Mouse (Mus musculus): Measurements from ENCODE around the gene Nceh1. TPM values are rescaled to one million over a fixed set of nuclear protein-coding genes. Genes with fewer than 3 reads are reported as not detected.
"Not testable (repeated sequence)": the region's sequence is repeated elsewhere in the genome, so short reads cannot be mapped to it uniquely, and the experiment has no call there.

Gene Nceh1
- polyA plus RNA-seq, 1 experiment from 2014 or later = 14.0 TPM

DNA sequence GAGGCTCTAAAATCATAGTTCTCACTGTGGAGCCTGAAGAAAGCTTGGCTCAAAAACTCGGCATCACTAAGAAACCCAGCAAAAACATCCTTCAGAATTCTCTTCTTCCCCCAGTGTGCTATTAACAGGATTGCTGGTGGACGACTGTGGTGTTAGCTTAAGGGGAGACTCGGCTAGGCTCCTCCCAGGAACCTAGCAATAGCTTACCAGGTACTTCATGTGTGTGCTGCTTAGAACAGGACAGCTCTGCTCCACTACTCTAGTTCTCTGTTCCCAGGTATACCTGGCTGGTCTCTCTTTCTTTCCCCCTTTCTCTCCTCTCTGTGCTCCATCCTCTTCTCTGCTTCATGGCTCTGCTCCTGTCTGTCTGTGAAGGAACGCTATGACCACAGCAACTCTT lies 85.1 kb downstream of the Nceh1 start:
- WGBS = 48% methylated on average over 4 of the region's 4 CpGs

DNA sequence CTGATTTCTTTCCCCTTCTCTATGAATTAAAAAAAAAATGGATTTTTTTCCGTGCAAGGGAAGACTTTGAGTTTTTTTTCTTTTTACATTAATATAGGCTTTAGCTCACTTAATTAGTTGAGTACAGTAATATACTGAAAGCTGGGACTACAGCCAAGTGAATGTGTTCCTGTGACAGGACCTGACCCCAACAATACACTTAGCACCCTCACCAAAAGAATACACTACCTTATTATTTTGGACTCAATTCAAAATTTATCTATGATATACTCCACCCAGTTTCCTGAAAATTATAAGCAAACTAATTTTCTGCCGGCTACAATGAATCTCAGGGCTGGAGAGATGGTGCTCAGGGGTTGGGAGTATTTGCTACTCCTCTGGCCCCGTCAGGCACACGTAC lies 86.4 kb downstream of the Nceh1 start:
- Histone ChIP-seq H3K27ac (replicated peaks) (0 out of 2 replicates have a peak overlapping the region, but pooled peaks have one; percentile 32), H3K9ac (no peak overlapping the region), H3K4me2 (no peak overlapping the region), H3K27me3 (replicated peaks) (no peaks in the 10 kb centered on the region), H3K36me3 (no peaks in the 10 kb centered on the region), H3K9me3 (no peaks in the 10 kb centered on the region), H3K4me3 (no peak overlapping the region), H3K4me1 (peaks cover 6% of the 10 kb centered on the region; the same call in 1 of the 2 replicates)
- 58% methylated on average over 4 of the region's 4 CpGs for WGBS
- ATAC-seq (ENCODE audit: extremely low read depth, insufficient number of reproducible peaks, low FRiP score, low TSS enrichment) = no peak

More for the DNA sequence above, 85.1 kb downstream of the Nceh1 start:
- Histone ChIP-seq H3K4me2 (no peak overlapping the region), H3K27me3 (replicated peaks) (no peaks in the 10 kb centered on the region), H3K9ac (no peak overlapping the region), H3K4me3 (no peak overlapping the region), H3K27ac (replicated peaks) (no peak overlapping the region), H3K36me3 (no peaks in the 10 kb centered on the region), H3K9me3 (no peaks in the 10 kb centered on the region), H3K4me1 (peaks cover 6% of the 10 kb centered on the region; the same call in 1 of the 2 replicates)
- ATAC-seq (ENCODE audit: extremely low read depth, insufficient number of reproducible peaks, low FRiP score, low TSS enrichment) = no peak

DNA sequence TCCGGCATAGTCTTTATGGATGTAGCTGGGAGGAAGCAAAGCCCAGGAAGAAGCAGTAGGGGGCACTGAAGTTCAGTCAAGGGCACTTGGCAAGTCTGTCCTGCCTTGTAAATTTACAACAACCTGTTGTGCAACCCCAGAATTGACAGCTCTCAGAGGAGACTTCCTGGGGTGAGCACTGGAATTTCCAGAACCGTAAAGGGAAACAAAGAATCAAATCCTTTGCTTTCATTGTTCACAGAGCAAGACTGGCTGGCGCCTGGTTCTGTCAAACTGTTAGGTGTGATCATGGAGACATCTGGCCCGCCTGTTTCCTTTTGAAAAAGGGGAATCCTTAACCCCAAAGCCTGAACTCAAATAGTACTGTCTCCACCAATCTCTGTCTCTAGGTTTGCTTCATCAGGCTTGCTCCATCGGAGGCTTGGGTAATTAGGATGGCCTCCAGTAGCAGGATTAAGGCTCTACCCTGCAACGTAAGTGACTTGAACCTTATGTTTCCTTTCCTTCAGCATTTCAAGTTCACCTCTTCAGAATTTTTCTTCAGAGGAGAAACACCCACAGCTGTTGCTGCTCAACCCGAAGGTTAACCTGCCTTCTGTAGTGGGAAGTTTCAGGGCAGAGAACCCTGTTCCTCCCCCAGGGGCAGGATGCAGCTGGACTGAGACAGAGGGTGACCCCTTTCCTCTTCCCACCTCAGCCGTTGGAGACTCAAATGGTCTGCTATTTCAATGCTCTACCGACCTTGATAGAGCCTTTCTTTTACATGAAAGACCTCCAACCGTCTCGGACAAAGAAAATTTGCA lies 87.6 kb downstream of the Nceh1 start:
- WGBS = 35% methylated on average over 11 of the region's 11 CpGs
- peak overlapping the region; percentile 60 for H3K27ac ChIP-seq (replicated peaks)
- no peaks in the 10 kb centered on the region for H3K9me3 ChIP-seq
- H3K9ac ChIP-seq = 0 out of 2 replicates have a peak overlapping the region, but pooled peaks have one; percentile 19
- peaks cover 6% of the 10 kb centered on the region; the same call in 1 of the 2 replicates for H3K4me1 ChIP-seq
- H3K36me3 ChIP-seq = no peaks in the 10 kb centered on the region
- no peak overlapping the region for H3K4me3 ChIP-seq
- no peaks in the 10 kb centered on the region for H3K27me3 ChIP-seq (replicated peaks)
- H3K4me2 ChIP-seq = no peak overlapping the region
- ATAC-seq (ENCODE audit: extremely low read depth, insufficient number of reproducible peaks, low FRiP score, low TSS enrichment) = no peak

DNA sequence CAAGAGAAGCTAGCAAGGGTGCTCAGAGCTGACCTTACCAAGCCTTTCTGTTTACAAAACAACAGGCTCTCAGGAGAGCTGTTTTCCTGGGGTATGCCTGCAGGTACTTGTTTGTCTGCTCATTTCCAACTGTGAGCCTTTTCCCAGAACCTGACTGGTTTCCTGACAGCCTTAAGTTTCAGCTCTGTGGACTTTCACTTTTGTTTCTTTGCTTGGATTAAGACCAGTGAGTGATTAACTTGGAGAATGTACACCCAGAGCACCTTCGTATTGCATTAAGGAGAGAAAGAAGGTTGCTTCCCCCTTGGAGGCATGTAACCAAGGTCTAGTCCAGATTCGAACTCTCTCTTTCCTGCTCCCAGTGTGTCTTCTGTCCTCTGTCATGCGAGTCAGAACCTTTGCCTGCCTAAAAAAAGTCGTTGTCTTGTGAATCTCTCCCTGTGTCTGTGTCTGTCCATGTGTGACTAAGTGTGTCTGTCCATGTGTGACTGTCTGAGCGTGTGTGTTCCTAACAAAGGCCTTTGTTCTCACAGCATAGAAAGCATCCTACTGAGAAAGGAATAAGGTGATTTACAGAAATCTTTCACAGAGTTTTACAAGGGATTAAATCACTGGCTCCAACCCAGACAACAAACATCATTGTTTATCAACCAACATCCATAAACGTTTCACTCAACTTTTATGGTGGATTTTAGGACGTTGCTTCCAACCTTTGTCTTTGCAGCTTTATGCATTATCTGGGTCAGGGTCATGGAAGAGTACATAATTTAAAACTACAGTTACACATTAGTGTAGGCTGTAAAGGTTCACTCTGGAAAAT lies 90.4 kb downstream of the Nceh1 start:
- no peaks in the 10 kb centered on the region for H3K27me3 ChIP-seq (replicated peaks)
- 52% methylated on average over 7 of the region's 7 CpGs for WGBS

DNA sequence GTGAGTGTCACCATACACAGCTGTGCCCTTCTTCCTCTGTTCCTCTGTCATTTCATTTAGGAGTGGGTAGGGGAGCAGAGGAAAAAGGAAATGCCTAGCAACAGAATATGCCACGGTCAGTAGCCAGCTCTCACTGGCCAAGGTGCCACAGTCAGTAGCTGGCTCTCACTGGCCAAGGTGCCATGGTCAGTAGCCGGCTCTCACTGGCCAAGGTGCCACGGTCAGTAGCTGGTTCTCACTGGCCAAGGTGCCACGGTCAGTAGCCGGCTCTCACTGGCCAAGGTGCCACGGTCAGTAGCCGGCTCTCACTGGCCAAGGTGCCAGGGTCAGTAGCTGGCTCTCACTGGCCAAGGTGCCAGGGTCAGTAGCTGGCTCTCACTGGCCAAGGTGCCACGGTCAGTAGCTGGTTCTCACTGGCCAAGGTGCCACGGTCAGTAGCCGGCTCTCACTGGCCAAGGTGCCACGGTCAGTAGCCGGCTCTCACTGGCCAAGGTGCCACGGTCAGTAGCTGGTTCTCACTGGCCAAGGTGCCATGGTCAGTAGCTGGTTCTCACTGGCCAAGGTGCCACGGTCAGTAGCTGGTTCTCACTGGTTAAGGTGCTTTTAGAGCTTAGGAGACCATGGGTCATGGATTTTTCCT lies 96.6 kb downstream of the Nceh1 start:
- 91% methylated on average over 14 of the region's 14 CpGs for WGBS
- peaks cover 27% of the 10 kb centered on the region for H3K4me1 ChIP-seq
- not testable (repeated sequence) for H3K27ac ChIP-seq (replicated peaks); H3K4me2 ChIP-seq; ATAC-seq (ENCODE audit: extremely low read depth, insufficient number of reproducible peaks, low FRiP score, low TSS enrichment); H3K36me3 ChIP-seq; H3K4me3 ChIP-seq; H3K9me3 ChIP-seq; H3K27me3 ChIP-seq (replicated peaks); H3K9ac ChIP-seq

More for the DNA sequence above, 90.4 kb downstream of the Nceh1 start:
- H3K36me3 ChIP-seq = no peaks in the 10 kb centered on the region
- no peak for ATAC-seq (ENCODE audit: extremely low read depth, insufficient number of reproducible peaks, low FRiP score, low TSS enrichment)
- H3K9ac ChIP-seq = no peak overlapping the region
- no peaks in the 10 kb centered on the region for H3K9me3 ChIP-seq
- H3K4me1 ChIP-seq = peaks cover 6% of the 10 kb centered on the region; the same call in 1 of the 2 replicates
- H3K27ac ChIP-seq (replicated peaks) = no peak overlapping the region
- no peak overlapping the region for H3K4me3 ChIP-seq
- H3K4me2 ChIP-seq = no peak overlapping the region

DNA sequence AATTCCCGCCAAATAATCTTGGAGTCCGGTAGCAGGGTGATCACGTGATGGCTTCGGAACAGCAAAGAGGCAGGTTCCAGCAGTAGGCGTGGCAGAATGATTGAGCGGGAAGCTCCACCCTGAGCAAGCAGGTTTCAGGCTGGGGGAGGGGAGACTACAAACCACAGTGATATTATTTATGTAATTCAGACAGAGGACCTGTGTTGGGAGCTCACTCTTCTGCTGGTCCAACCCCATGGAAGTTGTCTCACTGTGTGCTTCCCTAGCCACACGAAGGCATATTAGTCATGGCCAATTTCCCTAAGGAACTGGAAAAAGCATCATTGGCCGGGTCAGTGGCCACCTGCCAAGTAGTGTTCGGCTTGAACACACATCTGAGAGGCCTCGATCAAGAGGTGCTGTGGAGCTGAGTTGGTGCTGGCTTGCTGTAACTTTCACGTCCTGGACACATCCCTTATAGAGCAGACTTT lies 97.5 kb downstream of the Nceh1 start:
- ATAC-seq (ENCODE audit: extremely low read depth, insufficient number of reproducible peaks, low FRiP score, low TSS enrichment) = no peak

DNA sequence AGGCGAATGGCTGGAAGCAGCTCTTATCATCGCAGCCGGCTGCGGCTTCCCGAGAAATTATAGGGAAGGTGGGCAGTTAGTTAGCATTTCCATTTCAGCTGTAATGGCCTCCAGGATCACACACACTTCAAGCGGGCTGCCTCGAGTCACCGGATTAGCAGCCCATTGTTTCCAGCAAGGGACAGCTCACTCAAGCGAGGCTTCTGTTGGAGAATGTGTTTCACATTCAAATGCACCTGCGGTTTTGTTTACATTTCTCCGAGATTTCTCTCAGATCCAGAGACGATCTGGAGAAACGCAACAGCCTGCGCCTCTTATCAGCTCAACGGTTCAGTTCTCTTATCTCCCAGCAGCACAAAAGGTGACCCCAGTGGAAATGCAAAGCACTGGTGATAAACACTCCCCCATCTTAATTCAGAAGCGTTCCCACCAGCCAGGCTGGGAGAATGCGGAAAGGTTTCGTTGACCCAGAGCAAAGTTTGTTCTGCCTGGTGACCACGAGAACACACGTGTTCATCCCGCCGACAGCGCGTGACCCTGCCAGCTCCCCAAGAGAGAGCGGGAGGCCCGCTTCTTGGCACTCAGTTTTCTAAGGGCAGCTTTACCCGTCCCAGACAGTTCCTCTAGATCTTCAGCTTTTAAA lies 100.4 kb downstream of the Nceh1 start:
- Histone ChIP-seq H3K27me3 (replicated peaks) (0 out of 2 replicates have a peak, but pooled peaks cover 2% of the 10 kb centered on the region), H3K36me3 (no peaks in the 10 kb centered on the region), H3K4me3 (peak overlapping the region; percentile 45), H3K4me2 (peak overlapping the region; percentile 79), H3K4me1 (peaks cover 27% of the 10 kb centered on the region), H3K27ac (replicated peaks) (peak overlapping the region; percentile 17; the same call in 1 of the 2 replicates), H3K9ac (peak overlapping the region; percentile 69), H3K9me3 (no peaks in the 10 kb centered on the region)
- 1% methylated on average over 27 of the region's 27 CpGs for WGBS
- ATAC-seq (ENCODE audit: extremely low read depth, insufficient number of reproducible peaks, low FRiP score, low TSS enrichment) = no peak

More for the DNA sequence above, 97.5 kb downstream of the Nceh1 start:
- Histone ChIP-seq H3K4me2 (no peak overlapping the region), H3K9me3 (no peaks in the 10 kb centered on the region), H3K4me1 (peaks cover 27% of the 10 kb centered on the region), H3K4me3 (no peak overlapping the region), H3K9ac (no peak overlapping the region), H3K27ac (replicated peaks) (no peak overlapping the region), H3K27me3 (replicated peaks) (no peaks in the 10 kb centered on the region), H3K36me3 (no peaks in the 10 kb centered on the region)
- 56% methylated on average over 11 of the region's 11 CpGs for WGBS

DNA sequence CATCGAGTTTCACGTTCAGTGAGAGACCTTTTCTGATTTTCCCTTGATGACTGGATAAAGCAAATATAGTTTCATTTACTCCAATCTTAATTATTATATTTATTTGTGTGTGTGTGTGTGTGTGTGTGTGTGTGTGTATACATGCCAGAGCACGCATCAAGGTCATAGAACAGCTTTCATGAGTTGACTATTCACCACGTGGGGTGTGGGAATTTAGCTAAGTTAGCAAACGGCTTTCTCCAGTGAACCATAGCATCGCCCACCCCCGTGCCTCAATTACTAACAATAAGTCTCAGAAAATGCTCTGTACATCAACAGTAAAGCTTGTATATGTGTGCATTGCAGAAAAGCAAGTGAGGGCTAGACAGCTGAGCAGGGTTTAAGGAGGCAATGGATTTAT lies 101.0 kb downstream of the Nceh1 start:
- WGBS = 62% methylated on average over 7 of the region's 7 CpGs
- no peaks in the 10 kb centered on the region for H3K36me3 ChIP-seq
- H3K9me3 ChIP-seq = no peaks in the 10 kb centered on the region
- no peak for ATAC-seq (ENCODE audit: extremely low read depth, insufficient number of reproducible peaks, low FRiP score, low TSS enrichment)
- no peak overlapping the region for H3K27ac ChIP-seq (replicated peaks)
- peak overlapping the region; percentile 79 for H3K4me2 ChIP-seq
- H3K4me3 ChIP-seq = 0 out of 2 replicates have a peak overlapping the region, but pooled peaks have one; percentile 45
- peaks cover 31% of the 10 kb centered on the region for H3K4me1 ChIP-seq
- H3K27me3 ChIP-seq (replicated peaks) = 0 out of 2 replicates have a peak, but pooled peaks cover 2% of the 10 kb centered on the region
- peak overlapping the region; percentile 69; the same call in 1 of the 2 replicates for H3K9ac ChIP-seq

DNA sequence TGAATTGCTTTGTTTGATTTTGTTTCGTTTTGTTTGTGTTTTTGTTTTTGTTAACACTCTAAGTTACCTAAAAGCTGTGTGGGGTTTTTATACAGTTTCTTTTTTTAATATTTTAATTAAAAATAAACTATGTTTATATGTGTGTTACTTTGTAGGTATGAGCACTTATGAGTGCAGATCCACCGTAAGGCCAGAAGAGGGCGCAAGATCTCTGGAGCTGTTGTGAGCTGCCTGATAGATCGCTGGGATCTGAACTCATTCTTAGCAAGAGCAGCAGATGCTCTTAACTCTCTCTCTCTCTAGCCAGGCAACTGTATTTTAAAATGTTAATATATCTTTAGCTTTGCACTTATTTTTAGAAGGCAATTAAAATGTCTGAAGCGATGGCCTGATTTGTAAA lies 101.5 kb downstream of the Nceh1 start:
- H3K27me3 ChIP-seq (replicated peaks) = 0 out of 2 replicates have a peak, but pooled peaks cover 2% of the 10 kb centered on the region
- peaks cover 35% of the 10 kb centered on the region for H3K4me1 ChIP-seq
- H3K4me2 ChIP-seq = no peak overlapping the region
- ATAC-seq (ENCODE audit: extremely low read depth, insufficient number of reproducible peaks, low FRiP score, low TSS enrichment) = no peak
- no peak overlapping the region for H3K4me3 ChIP-seq
- H3K27ac ChIP-seq (replicated peaks) = no peak overlapping the region
- no peaks in the 10 kb centered on the region for H3K36me3 ChIP-seq
- H3K9me3 ChIP-seq = no peaks in the 10 kb centered on the region
- no peak overlapping the region for H3K9ac ChIP-seq
- WGBS = 87% methylated on average over 5 of the region's 5 CpGs

DNA sequence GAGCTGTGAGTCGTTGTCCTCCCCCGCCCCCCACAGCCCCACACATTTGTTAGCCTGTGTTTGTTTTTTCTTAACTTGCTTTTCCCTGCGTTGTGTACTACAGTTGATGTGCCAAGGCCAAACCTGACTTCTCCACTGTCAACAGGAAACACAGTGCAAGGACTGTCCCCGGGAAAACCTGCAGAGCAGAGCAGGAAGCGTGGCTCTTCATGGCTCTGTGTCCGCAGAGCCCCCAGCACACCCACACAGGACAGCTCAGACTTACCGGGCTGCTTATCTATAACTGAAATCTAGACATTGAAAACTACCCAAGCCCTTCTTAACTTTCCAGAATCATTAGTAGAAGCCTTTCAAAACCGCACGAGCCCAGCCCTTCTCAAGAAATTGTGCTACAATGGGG lies 102.3 kb downstream of the Nceh1 start:
- Histone ChIP-seq H3K4me1 (peaks cover 37% of the 10 kb centered on the region), H3K9me3 (no peaks in the 10 kb centered on the region), H3K4me3 (no peak overlapping the region), H3K4me2 (no peak overlapping the region), H3K9ac (no peak overlapping the region), H3K36me3 (no peaks in the 10 kb centered on the region), H3K27me3 (replicated peaks) (0 out of 2 replicates have a peak, but pooled peaks cover 2% of the 10 kb centered on the region), H3K27ac (replicated peaks) (no peak overlapping the region)
- ATAC-seq (ENCODE audit: extremely low read depth, insufficient number of reproducible peaks, low FRiP score, low TSS enrichment) = no peak
- WGBS = 65% methylated on average over 9 of the region's 9 CpGs
